Mouse (Mus musculus): ENCODE data around the gene Mtf2. TPM values are rescaled to one million over a fixed set of nuclear protein-coding genes. Genes with fewer than 3 reads are reported as not detected.

Gene Mtf2
- polyA plus RNA-seq, 1 experiment, result 43.4 TPM

GRCm38 (mm10) chr5:108131849-108132440 lies 66.5 kb downstream of the Mtf2 start:
- no peaks in the 10 kb centered on the region for H3K4me1 ChIP-seq (ENCODE audit: control insufficient read depth, insufficient read depth, low read length)
- no peak for TF ChIP-seq POLR2A (IDR thresholded peaks at IDR 0.05; ENCODE audit: borderline replicate concordance, insufficient read depth, low read length)
- no peak for TF ChIP-seq CTCF (IDR thresholded peaks at IDR 0.05; ENCODE audit: borderline replicate concordance, insufficient read depth, low read depth, low read length)
- H3K27me3 ChIP-seq (ENCODE audit: control insufficient read depth, insufficient read depth, low read length), result no peaks in the 10 kb centered on the region
- under 1% methylated on average over 32 of the region's 32 CpGs for WGBS
- peak overlapping the region; percentile 17; the same call in 1 of the 2 replicates for H3K27ac ChIP-seq (ENCODE audit: insufficient read depth, low read length)
- H3K4me3 ChIP-seq (replicated peaks; ENCODE audit: insufficient read depth, low read depth, low read length), result peak overlapping the region; percentile 82
- DNase-seq, result peak in 1 of 2 experiments; percentile 44

- TF ChIP-seq POLR2A (IDR thresholded peaks at IDR 0.05; ENCODE audit: borderline replicate concordance, insufficient read depth, low read length) (peak; percentile 70), CTCF (IDR thresholded peaks at IDR 0.05; ENCODE audit: borderline replicate concordance, insufficient read depth, low read depth, low read length) (no peak; the same call in 1 of the 2 replicates)
- peak within 1 kb of the TSS; percentile 82 for H3K4me3 ChIP-seq (replicated peaks; ENCODE audit: insufficient read depth, low read depth, low read length)
- WGBS, result under 1% methylated on average over 65 of the region's 65 CpGs
- H3K4me1 ChIP-seq (ENCODE audit: control insufficient read depth, insufficient read depth, low read length), result no peaks in the 10 kb centered on the region
- DNase-seq, result peak; percentile 96 to 98
- H3K27ac ChIP-seq (ENCODE audit: insufficient read depth, low read length), result peak within 1 kb of the TSS; percentile 17; the same call in 1 of the 2 replicates
- no peaks in the 10 kb centered on the region for H3K27me3 ChIP-seq (ENCODE audit: control insufficient read depth, insufficient read depth, low read length)
Observed at GRCm38 (mm10) chr5:108132441-108133243, 67.2 kb downstream of the Mtf2 start, which contains the start of the genes Tmed5 and Ccdc18. TSS of gene Tmed5 (minus strand) at chr5:108132620. TSS of gene Ccdc18 (plus strand) at chr5:108132875.

GRCm38 (mm10) chr5:108152592-108152991 lies 87.1 kb downstream of the Mtf2 start:
- Histone ChIP-seq H3K4me1 (ENCODE audit: control insufficient read depth, insufficient read depth, low read length) (no peaks in the 10 kb centered on the region), H3K27ac (ENCODE audit: insufficient read depth, low read length) (no peak overlapping the region), H3K27me3 (ENCODE audit: control insufficient read depth, insufficient read depth, low read length) (no peaks in the 10 kb centered on the region), H3K4me3 (replicated peaks; ENCODE audit: insufficient read depth, low read depth, low read length) (no peak overlapping the region)
- no peak for TF ChIP-seq POLR2A (IDR thresholded peaks at IDR 0.05; ENCODE audit: borderline replicate concordance, insufficient read depth, low read length)
- no peak for TF ChIP-seq CTCF (IDR thresholded peaks at IDR 0.05; ENCODE audit: borderline replicate concordance, insufficient read depth, low read depth, low read length)
- WGBS, result 89% methylated on average over 1 of the region's 1 CpGs
- DNase-seq, result no peak

Other genes starting within 250 kb of the Mtf2 start
- gene Ube2d2b, start 235.6 kb upstream of the Mtf2 start, polyA plus RNA-seq (2012; rRNA removed), result not detected in 2 replicates
- gene Evi5, start 190.6 kb upstream of the Mtf2 start, polyA plus RNA-seq (2012; rRNA removed), result 37.2 and 37.6 TPM in 2 replicates
- gene Rpl5, start 165.2 kb upstream of the Mtf2 start, polyA plus RNA-seq (2012; rRNA removed), result 75.5 and 81.9 TPM in 2 replicates
- gene Fam69a, start 78.6 kb upstream of the Mtf2 start, polyA plus RNA-seq (2012; rRNA removed), result 30.9 and 32.4 TPM in 2 replicates
- 19.9 and 21.6 TPM in 2 replicates for gene Tmed5, start 66.9 kb downstream of the Mtf2 start, polyA plus RNA-seq (2012; rRNA removed)
- gene Ccdc18, start 67.2 kb downstream of the Mtf2 start, polyA plus RNA-seq (2012; rRNA removed), result 0.38 and 0.48 TPM in 2 replicates
- gene Dr1, start 203.2 kb downstream of the Mtf2 start, polyA plus RNA-seq (2012; rRNA removed), result 25.7 and 27.3 TPM in 2 replicates
- 8.9 and 9.3 TPM in 2 replicates for gene Pigg, start 246.9 kb downstream of the Mtf2 start, polyA plus RNA-seq (2012; rRNA removed)

Data from cerebellum, adult 2 months (tissue).